Mouse (Mus musculus): ENCODE results near the gene Pfkfb2. TPM values are rescaled to one million over a fixed set of nuclear protein-coding genes. Genes with fewer than 3 reads are reported as not detected.

Gene Pfkfb2
- total and polyA plus RNA-seq, 2 experiments from 2014 or later, result 20.2 to 39.5 TPM

GRCm38 (mm10) chr1:130716513-130717290 is 12.4 kb downstream of the Pfkfb2 start:
- Histone ChIP-seq H3K9me3 (ENCODE audit: low read length) (no peaks in the 10 kb centered on the region), H3K9ac (peak overlapping the region; percentile 99), H3K27me3 (ENCODE audit: insufficient read depth, low read length) (no peaks in the 10 kb centered on the region), H3K4me2 (ENCODE audit: low read depth) (peak overlapping the region; percentile 67), H3K27ac (ENCODE audit: low read depth, low read length) (peak overlapping the region; percentile 88), H3K36me3 (ENCODE audit: insufficient read depth) (0 out of 2 replicates have a peak, but pooled peaks cover 7% of the 10 kb centered on the region), H3K4me1 (ENCODE audit: insufficient read depth) (peaks cover 5% of the 10 kb centered on the region), H3K4me3 (ENCODE audit: low read depth, low read length) (peak overlapping the region; percentile 98)
- no peak for TF ChIP-seq CTCF (IDR thresholded peaks at IDR 0.05; ENCODE audit: low read depth)
- no peak for ATAC-seq
- under 1% methylated on average over 42 of the region's 42 CpGs for WGBS
- DNase-seq, result no peak

GRCm38 (mm10) chr1:130716218-130716512 is 12.9 kb downstream of the Pfkfb2 start:
- TF ChIP-seq CTCF (IDR thresholded peaks at IDR 0.05; ENCODE audit: low read depth), result no peak
- H3K27ac ChIP-seq (ENCODE audit: low read depth, low read length), result peak overlapping the region; percentile 88
- H3K36me3 ChIP-seq (ENCODE audit: insufficient read depth), result 0 out of 2 replicates have a peak, but pooled peaks cover 7% of the 10 kb centered on the region
- H3K4me2 ChIP-seq (ENCODE audit: low read depth), result peak overlapping the region; percentile 67
- peak overlapping the region; percentile 99 for H3K9ac ChIP-seq
- no peaks in the 10 kb centered on the region for H3K9me3 ChIP-seq (ENCODE audit: low read length)
- no peaks in the 10 kb centered on the region for H3K27me3 ChIP-seq (ENCODE audit: insufficient read depth, low read length)
- peaks cover 5% of the 10 kb centered on the region for H3K4me1 ChIP-seq (ENCODE audit: insufficient read depth)
- H3K4me3 ChIP-seq (ENCODE audit: low read depth, low read length), result peak overlapping the region; percentile 98
- DNase-seq (no peak), ATAC-seq (peak; percentile 2; the same call in 1 of the 2 replicates)
- WGBS, result 0% methylated on average over 3 of the region's 3 CpGs

- Histone ChIP-seq H3K27ac (ENCODE audit: low read depth, low read length) (peak within 1 kb of the TSS; percentile 88), H3K36me3 (ENCODE audit: insufficient read depth) (0 out of 2 replicates have a peak, but pooled peaks cover 11% of the 10 kb centered on the region), H3K9me3 (ENCODE audit: low read length) (no peaks in the 10 kb centered on the region), H3K4me1 (ENCODE audit: insufficient read depth) (peaks cover 5% of the 10 kb centered on the region), H3K4me3 (ENCODE audit: low read depth, low read length) (peak within 1 kb of the TSS; percentile 98), H3K4me2 (ENCODE audit: low read depth) (peak within 1 kb of the TSS; percentile 67), H3K9ac (peak within 1 kb of the TSS; percentile 99), H3K27me3 (ENCODE audit: insufficient read depth, low read length) (no peaks in the 10 kb centered on the region)
- TF ChIP-seq CTCF (IDR thresholded peaks at IDR 0.05; ENCODE audit: low read depth), result no peak
- WGBS, result under 1% methylated on average over 38 of the region's 38 CpGs
- peak; percentile 91 for ATAC-seq
- peak; percentile 95 for DNase-seq
These were observed 13.4 kb downstream of the Pfkfb2 start, which contains the start of gene Gm29427 for GRCm38 (mm10) chr1:130715561-130716217. TSS of gene Gm29427 (minus strand) at chr1:130715799.

- H3K4me3 ChIP-seq (ENCODE audit: low read depth, low read length), result no peak overlapping the region
- no peak overlapping the region for H3K27ac ChIP-seq (ENCODE audit: low read depth, low read length)
- DNase-seq (no peak), ATAC-seq (no peak)
- no peak overlapping the region for H3K4me2 ChIP-seq (ENCODE audit: low read depth)
- no peak overlapping the region for H3K9ac ChIP-seq
- no peaks in the 10 kb centered on the region for H3K9me3 ChIP-seq (ENCODE audit: low read length)
- no peaks in the 10 kb centered on the region for H3K27me3 ChIP-seq (ENCODE audit: insufficient read depth, low read length)
- peaks cover 19% of the 10 kb centered on the region; the same call in 1 of the 2 replicates for H3K36me3 ChIP-seq (ENCODE audit: insufficient read depth)
- no peak for TF ChIP-seq CTCF (IDR thresholded peaks at IDR 0.05; ENCODE audit: low read depth)
- WGBS, result 72% methylated on average over 4 of the region's 4 CpGs
- H3K4me1 ChIP-seq (ENCODE audit: insufficient read depth), result peaks cover 4% of the 10 kb centered on the region
These were observed 15.0 kb downstream of the Pfkfb2 start for GRCm38 (mm10) chr1:130714046-130714445.

GRCm38 (mm10) chr1:130710283-130711080 is 18.6 kb downstream of the Pfkfb2 start:
- 88% methylated on average over 22 of the region's 22 CpGs for WGBS
- Histone ChIP-seq H3K36me3 (ENCODE audit: insufficient read depth) (peaks cover 47% of the 10 kb centered on the region), H3K4me1 (ENCODE audit: insufficient read depth) (no peaks in the 10 kb centered on the region), H3K9me3 (ENCODE audit: low read length) (no peaks in the 10 kb centered on the region), H3K4me2 (ENCODE audit: low read depth) (no peak overlapping the region), H3K27me3 (ENCODE audit: insufficient read depth, low read length) (no peaks in the 10 kb centered on the region), H3K27ac (ENCODE audit: low read depth, low read length) (no peak overlapping the region), H3K4me3 (ENCODE audit: low read depth, low read length) (no peak overlapping the region), H3K9ac (no peak overlapping the region)
- no peak for DNase-seq
- no peak for TF ChIP-seq CTCF (IDR thresholded peaks at IDR 0.05; ENCODE audit: low read depth)
- ATAC-seq, result no peak

- TF ChIP-seq CTCF (IDR thresholded peaks at IDR 0.05; ENCODE audit: low read depth), result no peak
- Histone ChIP-seq H3K9me3 (ENCODE audit: low read length) (no peaks in the 10 kb centered on the region), H3K36me3 (ENCODE audit: insufficient read depth) (peaks cover 78% of the 10 kb centered on the region), H3K27me3 (ENCODE audit: insufficient read depth, low read length) (no peaks in the 10 kb centered on the region), H3K4me1 (ENCODE audit: insufficient read depth) (no peaks in the 10 kb centered on the region), H3K4me2 (ENCODE audit: low read depth) (no peak overlapping the region), H3K4me3 (ENCODE audit: low read depth, low read length) (no peak overlapping the region), H3K27ac (ENCODE audit: low read depth, low read length) (no peak overlapping the region), H3K9ac (no peak overlapping the region)
- WGBS, result 91% methylated on average over 2 of the region's 2 CpGs
- DNase-seq (no peak), ATAC-seq (no peak)
These were observed 25.4 kb downstream of the Pfkfb2 start for GRCm38 (mm10) chr1:130703613-130704012.
